Mouse (Mus musculus) heart, postnatal 0 days (tissue): Measurements from ENCODE around the gene St6gal1.

Source experiments
- CTCF ChIP-seq: IDR thresholded peaks from 2 replicates; pipeline ENCODE4 v1.5.1; 2016; ENCODE audit warnings: antibody characterized with exemption, control low read depth, low read depth
- EP300 ChIP-seq: IDR thresholded peaks from 2 replicates; pipeline ENCODE4 v1.6.1; 2016; ENCODE audit warnings: antibody characterized with exemption, low read depth

DNA sequence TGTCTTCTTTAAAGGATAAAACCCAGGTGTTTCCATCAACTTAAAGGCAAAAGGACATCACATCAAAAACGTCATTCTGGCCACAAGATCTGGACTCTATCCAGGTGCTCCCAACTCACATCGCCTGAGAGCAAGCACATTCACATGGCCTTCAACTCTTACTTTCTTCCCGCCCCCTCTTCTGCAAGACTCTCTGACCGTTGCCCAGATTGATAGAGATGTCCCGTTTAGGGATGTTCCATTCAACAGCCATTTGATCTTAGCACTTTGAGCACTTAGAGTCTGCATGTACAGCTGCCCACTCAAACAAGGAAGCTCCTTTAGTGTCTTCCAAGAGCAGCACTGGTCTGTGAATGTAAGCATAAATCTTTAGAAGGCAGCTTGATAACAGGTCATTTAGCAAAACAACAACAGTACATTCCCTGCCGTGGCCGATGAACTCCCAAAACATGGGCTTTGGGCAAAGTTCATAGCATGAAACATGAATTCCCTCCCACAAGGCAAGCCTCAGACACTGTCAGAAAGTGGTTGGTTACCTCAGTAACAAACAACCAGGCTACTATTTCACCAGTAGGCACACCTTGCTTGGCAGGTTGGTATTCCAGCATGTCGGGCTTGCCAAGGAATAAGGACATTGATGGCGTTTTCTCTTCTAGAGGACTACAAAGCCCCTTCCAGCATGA is 32.8 kb upstream of the St6gal1 start:
- TF ChIP-seq CTCF (no peak), EP300 (no peak)
